Mouse (Mus musculus) heart, postnatal 0 days (tissue): ENCODE data around the gene Kti12. TPM values are rescaled to one million over a fixed set of nuclear protein-coding genes. Genes with fewer than 3 reads are reported as not detected.
A peak's percentile ranks its signal among the peaks of the same experiment; 100 is the strongest.

ENCODE experiments used
- ATAC-seq: fragments of 200-750 bp; cut with Nextera tagmentation; 2 replicates; pipeline ENCODE4 v1.8.0; 2017; ENCODE audit warnings: low read depth, moderate number of reproducible peaks, moderate library complexity; ENCODE audit not compliant: insufficient read depth
- DNase-seq: peaks from one replicate; pipeline ENCODE4 v3.0.0-alpha.2; 2016; ENCODE audit warnings: low spot score
- H3K27ac ChIP-seq: fragments of 300-500 bp; sonication (generic); 2 replicates; pipeline ENCODE4 v1.5.1; 2014; ENCODE audit warnings: low read depth, mild to moderate bottlenecking
- H3K27me3 ChIP-seq: fragments of 300-500 bp; sonication (generic); 2 replicates; pipeline ENCODE4 v1.6.1; 2014; ENCODE audit warnings: low read length, mixed read lengths; ENCODE audit not compliant: control insufficient read depth, insufficient read depth
- H3K36me3 ChIP-seq: fragments of 300-500 bp; sonication (generic); replicated peaks from 2 replicates; pipeline ENCODE4 v1.6.1; 2014; ENCODE audit warnings: low read length, mixed read lengths; ENCODE audit not compliant: control insufficient read depth, insufficient read depth
- H3K4me1 ChIP-seq: fragments of 300-500 bp; sonication (generic); 2 replicates; pipeline ENCODE4 v1.6.1; 2014; ENCODE audit warnings: antibody characterized with exemption; ENCODE audit not compliant: control insufficient read depth, insufficient read depth
- H3K4me2 ChIP-seq: fragments of 300-500 bp; sonication (generic); 2 replicates; pipeline ENCODE4 v1.6.1; 2014; ENCODE audit warnings: low read depth, mild to moderate bottlenecking, low read length, moderate library complexity
- H3K4me3 ChIP-seq: fragments of 300-500 bp; sonication (generic); 2 replicates; pipeline ENCODE4 v1.5.1; 2014; ENCODE audit warnings: low read depth, low read length
- H3K9ac ChIP-seq: fragments of 300-500 bp; sonication (generic); replicated peaks from 2 replicates; pipeline ENCODE4 v1.6.1; 2014; ENCODE audit warnings: low read depth, low read length, mixed read lengths
- H3K9me3 ChIP-seq: fragments of 300-500 bp; sonication (generic); replicated peaks from 2 replicates; pipeline ENCODE4 v1.6.1; 2016; ENCODE audit warnings: low read length; ENCODE audit not compliant: control insufficient read depth
- CTCF ChIP-seq: IDR thresholded peaks from 2 replicates; pipeline ENCODE4 v1.5.1; 2016; ENCODE audit warnings: antibody characterized with exemption, control low read depth, low read depth
- EP300 ChIP-seq: IDR thresholded peaks from 2 replicates; pipeline ENCODE4 v1.6.1; 2016; ENCODE audit warnings: antibody characterized with exemption, low read depth
- WGBS: fragments of 180-500 bp; shearing (Covaris S2); extraction: QIAGEN DNeasy Blood & Tissue Kit; methylation state at CpG from one replicate; pipeline ENCODE4 v1.1.7; 2014; 5-methylcytosine and 5-hydroxymethylcytosine counted together
- polyA plus RNA-seq: library from polyadenylated mRNA; unstranded; fragments of >200 nt; fragmentation: Nextera tagmentation; extraction: Ambion mirVana; gene quantifications from 2 replicates; pipeline ENCODE4 v1.2.1, GENCODE M21; 2015
- total RNA-seq: library from RNA; depleted of rRNA; stranded (reverse); fragments of >200 nt; gene quantifications from 2 replicates; pipeline ENCODE4 v1.2.3, GENCODE M21; 2014; ENCODE audit warnings: low replicate concordance

Gene Kti12
- total and polyA plus RNA-seq, 2 experiments from 2014 or later: 22.6 TPM

DNA sequence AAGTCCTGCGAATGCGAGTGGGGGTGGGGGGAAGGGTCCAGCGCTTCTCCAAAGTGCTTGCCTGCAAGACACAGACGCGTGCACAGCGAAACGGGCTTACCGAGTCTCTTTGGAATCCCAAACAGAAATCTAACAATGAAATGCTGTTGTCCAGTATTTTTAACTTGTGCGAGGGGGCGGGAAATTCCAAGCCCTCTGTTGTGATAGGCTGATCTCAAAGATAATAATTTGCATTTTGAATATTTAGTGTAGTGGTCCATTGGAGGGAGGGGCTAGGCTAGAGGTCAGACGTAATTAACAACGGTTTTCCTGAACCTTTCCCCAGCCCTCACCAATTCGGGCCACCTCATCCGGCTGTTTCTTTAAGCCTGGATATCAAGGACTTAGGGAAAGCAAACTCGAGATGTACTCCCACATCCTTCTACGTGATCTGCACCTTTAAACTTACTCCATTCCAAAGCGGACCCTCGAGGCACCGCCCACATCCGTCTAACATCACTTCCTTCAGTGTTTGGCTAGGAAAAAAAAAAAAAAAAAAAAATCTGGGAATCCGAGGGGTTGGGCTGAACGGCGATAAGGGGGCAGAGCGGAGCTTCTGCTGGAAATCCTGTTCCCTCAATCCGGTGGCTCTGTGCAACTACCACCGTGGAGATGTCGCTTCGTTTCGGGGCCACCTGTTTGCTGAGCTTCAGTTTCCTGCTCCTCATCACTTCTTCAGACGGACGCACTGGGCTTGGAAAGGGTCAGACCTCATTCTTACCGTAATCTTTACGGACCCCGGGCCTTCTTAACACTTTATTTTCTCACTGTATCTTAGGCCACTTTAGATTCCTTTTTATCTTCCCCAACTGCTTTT is 13.2 kb upstream of the Kti12 start, which contains the start of gene Txndc12:
TSS of gene Txndc12 (plus strand) at position 487 of the 856 bp plus-strand sequence.
- DNase-seq: peak; percentile 95
- peak; percentile 68 for TF ChIP-seq EP300
- TF ChIP-seq CTCF: no peak
- peak within 1 kb of the TSS; percentile 99 for H3K27ac ChIP-seq
- 0 out of 2 replicates have a peak, but pooled peaks cover 3% of the 10 kb centered on the region for H3K36me3 ChIP-seq
- H3K9ac ChIP-seq: peak within 1 kb of the TSS; percentile 96
- H3K27me3 ChIP-seq: no peaks in the 10 kb centered on the region
- H3K4me3 ChIP-seq: peak within 1 kb of the TSS; percentile 84
- H3K9me3 ChIP-seq: no peaks in the 10 kb centered on the region
- peaks cover 43% of the 10 kb centered on the region for H3K4me1 ChIP-seq
- under 1% methylated on average over 34 of the region's 34 CpGs for whole genome bisulfite sequencing
- peak; percentile 70 for ATAC-seq
- peak within 1 kb of the TSS; percentile 84 for H3K4me2 ChIP-seq

DNA sequence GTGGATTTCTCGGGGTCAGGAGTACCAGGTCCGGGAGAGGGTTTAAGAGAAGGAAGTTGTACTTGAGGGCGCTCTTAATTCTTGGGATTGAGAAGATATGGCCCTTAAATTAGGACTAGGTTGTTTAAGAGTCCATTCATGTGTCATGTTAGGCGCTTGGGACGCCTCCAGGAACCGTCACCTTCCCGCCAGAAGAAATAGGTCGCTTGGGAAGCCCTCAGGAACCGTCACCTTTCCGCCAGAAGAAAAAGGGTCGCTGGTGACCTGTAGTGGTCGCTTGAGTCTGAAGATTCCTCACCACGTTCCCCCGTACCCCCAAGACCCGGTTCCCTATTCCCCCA is 12.6 kb upstream of the Kti12 start:
- peak overlapping the region; percentile 84 for H3K4me3 ChIP-seq
- under 1% methylated on average over 15 of the region's 15 CpGs for WGBS
- H3K27ac ChIP-seq: peak overlapping the region; percentile 99
- ATAC-seq (no peak), DNase-seq (peak; percentile 17)
- H3K27me3 ChIP-seq: no peaks in the 10 kb centered on the region
- H3K4me1 ChIP-seq: peaks cover 43% of the 10 kb centered on the region
- H3K4me2 ChIP-seq: peak overlapping the region; percentile 84
- H3K9ac ChIP-seq: peak overlapping the region; percentile 96
- 0 out of 2 replicates have a peak, but pooled peaks cover 3% of the 10 kb centered on the region for H3K36me3 ChIP-seq
- TF ChIP-seq EP300 (no peak), CTCF (no peak)
- H3K9me3 ChIP-seq: no peaks in the 10 kb centered on the region

DNA sequence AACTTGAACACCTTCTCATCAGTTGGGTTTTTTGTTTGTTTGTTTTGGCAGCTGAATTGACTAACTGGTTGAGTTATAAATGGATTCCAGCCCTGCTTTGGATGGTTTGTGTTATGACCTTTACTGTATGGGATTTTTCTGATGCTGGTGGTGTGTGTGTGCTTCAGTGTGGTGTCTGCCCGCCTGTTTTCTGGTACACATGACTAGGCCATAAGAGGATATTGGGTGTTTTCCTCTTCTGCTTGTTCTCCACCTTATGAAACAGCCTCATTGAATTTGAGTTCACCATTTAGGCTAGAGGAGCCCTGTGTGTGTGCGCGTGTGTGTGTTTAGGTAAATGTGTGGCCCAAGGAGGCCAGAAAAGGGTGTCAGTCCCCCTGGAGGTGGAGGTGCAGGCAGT is 12.1 kb upstream of the Kti12 start:
- Histone ChIP-seq H3K4me2 (peak overlapping the region; percentile 84), H3K9ac (peak overlapping the region; percentile 96), H3K4me1 (peaks cover 43% of the 10 kb centered on the region), H3K27me3 (no peaks in the 10 kb centered on the region), H3K4me3 (peak overlapping the region; percentile 84), H3K27ac (peak overlapping the region; percentile 99), H3K36me3 (no peaks in the 10 kb centered on the region), H3K9me3 (no peaks in the 10 kb centered on the region)
- TF ChIP-seq CTCF (no peak), EP300 (no peak)
- no peak for ATAC-seq
- 42% methylated on average over 3 of the region's 3 CpGs for WGBS
- DNase-seq: peak; percentile 8

DNA sequence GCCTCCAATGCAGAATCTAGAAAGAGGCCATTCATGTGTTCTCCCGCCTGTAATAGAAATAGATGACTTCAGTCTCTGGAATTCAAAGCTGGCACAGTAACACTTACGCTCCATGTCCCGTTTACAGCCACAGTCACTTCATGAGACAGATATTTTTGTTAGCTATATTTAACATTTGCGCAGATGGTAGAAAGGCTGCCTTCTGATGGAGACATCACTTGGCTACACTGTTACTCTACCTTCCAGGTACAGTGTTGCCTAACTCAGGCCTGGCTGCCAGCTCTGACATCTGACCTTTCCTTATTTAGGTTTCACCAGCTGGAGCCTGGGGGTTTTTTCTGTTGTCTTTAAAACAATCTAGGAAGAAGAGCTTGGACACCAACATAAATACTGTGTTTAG is 9.6 kb upstream of the Kti12 start:
- TF ChIP-seq EP300 (no peak), CTCF (no peak)
- Histone ChIP-seq H3K4me1 (peaks cover 29% of the 10 kb centered on the region), H3K27ac (peak overlapping the region; percentile 90), H3K27me3 (no peaks in the 10 kb centered on the region), H3K4me3 (no peak overlapping the region), H3K9me3 (no peaks in the 10 kb centered on the region), H3K4me2 (peak overlapping the region; percentile 40), H3K9ac (no peak overlapping the region), H3K36me3 (no peaks in the 10 kb centered on the region)
- peak; percentile 87 for DNase-seq
- ATAC-seq: peak; percentile 3; the same call in 1 of the 2 replicates
- WGBS: 24% methylated on average over 4 of the region's 4 CpGs

DNA sequence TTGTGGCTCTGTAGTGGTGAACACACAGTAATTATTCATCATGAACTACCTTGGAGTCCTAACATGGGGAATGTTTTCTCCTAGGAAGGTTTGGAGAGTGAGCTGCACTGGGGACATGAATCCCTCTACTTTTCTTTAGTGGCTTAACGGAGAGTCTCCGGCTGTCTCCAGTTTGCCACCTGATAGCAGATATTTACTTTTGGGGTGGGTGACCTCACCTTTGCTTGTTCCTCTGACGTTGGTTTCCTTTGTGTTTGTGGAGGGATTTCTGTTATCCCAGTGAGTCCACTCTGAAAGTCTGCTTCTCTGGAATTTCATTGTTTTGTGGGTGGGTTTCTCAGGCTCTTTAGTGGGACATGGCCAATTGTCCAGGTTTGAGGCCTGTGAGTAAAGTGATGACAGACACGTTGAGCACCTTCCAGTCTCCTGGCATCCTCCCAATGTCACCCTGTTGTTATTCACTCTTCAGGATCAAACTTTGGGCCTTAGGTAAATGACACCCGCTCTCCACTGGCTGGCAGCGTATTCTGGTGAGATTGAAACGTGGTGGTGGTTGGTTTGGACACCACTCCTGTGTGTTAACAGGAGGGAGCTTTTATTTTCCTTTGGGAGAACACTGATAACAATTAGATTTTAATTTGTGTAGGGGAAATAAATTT is 5.5 kb upstream of the Kti12 start:
- TF ChIP-seq CTCF: no peak
- no peak for TF ChIP-seq EP300
- H3K4me2 ChIP-seq: no peak overlapping the region
- DNase-seq: no peak
- H3K9ac ChIP-seq: no peak overlapping the region
- H3K27me3 ChIP-seq: no peaks in the 10 kb centered on the region
- no peaks in the 10 kb centered on the region for H3K9me3 ChIP-seq
- H3K4me1 ChIP-seq: peaks cover 20% of the 10 kb centered on the region
- no peak for ATAC-seq
- H3K27ac ChIP-seq: 0 out of 2 replicates have a peak overlapping the region, but pooled peaks have one; percentile 12
- H3K36me3 ChIP-seq: no peaks in the 10 kb centered on the region
- no peak overlapping the region for H3K4me3 ChIP-seq
- WGBS: 51% methylated on average over 7 of the region's 7 CpGs
